Mouse (Mus musculus): ENCODE results near the gene Cdk14.

Gene Cdk14

GRCm38 (mm10) chr5:4758331-4759080 is 661.6 kb downstream of the Cdk14 start:
- DNase-seq, result no peak

GRCm38 (mm10) chr5:4757902-4758301 is 662.2 kb downstream of the Cdk14 start, which contains the start of gene Fzd1:
Fzd1 (minus strand) TSS chr5:4758035.
- DNase-seq, result peak; percentile 6

GRCm38 (mm10) chr5:4756871-4757711 is 663.0 kb downstream of the Cdk14 start:
- DNase-seq, result no peak

- DNase-seq, result no peak
Measured at GRCm38 (mm10) chr5:4756001-4756681, 664.0 kb downstream of the Cdk14 start.

- DNase-seq, result no peak
Measured at GRCm38 (mm10) chr5:4755326-4755725, 664.8 kb downstream of the Cdk14 start.

GRCm38 (mm10) chr5:4754701-4755281 is 665.3 kb downstream of the Cdk14 start:
- no peak for DNase-seq
